Mouse (Mus musculus): ENCODE measurements around the gene Stra6l. TPM values are rescaled to one million over a fixed set of nuclear protein-coding genes. Genes with fewer than 3 reads are reported as not detected.

The Stra6l gene
- polyA plus RNA-seq, 1 experiment from 2014 or later = 0.05 TPM

DNA sequence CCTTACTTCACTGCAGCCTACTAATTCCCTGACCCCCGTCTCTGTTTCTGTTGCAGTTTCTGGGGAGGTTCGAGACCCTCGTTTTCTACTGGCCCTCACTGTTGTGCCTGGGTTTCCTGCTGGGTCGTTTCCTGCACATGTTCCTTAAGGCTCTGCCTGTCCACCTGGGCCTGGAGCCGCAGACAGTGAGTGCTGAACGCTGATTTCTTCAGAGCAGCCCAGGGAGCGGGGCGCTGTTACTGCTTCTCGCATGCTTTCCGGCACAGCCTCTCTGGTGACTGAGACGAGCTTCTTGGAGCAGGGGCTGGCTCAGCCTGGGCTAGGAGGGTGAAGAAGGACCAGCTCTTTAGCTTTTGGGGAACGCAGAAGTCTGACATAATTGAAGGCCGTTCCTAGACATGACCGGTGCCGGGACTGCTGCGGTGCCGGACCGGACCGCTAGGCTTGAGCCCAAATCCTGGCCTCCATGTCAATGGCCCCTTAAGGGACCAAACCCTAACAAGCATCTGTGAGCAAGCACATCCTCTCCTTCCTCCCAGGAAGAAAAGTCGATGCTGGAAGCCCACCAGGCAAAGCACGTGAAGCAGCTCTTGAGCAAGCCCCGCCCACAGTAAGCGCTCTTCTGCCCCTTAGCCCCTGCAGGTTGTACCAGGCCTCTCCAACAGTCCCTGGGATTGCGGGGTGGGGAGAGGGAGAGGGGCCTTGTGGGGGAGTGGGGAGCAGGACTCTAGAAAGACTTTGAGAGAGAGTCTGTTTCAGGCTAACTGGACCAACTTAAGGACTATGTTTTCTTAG lies 20.8 kb downstream of the Stra6l start:
- Histone ChIP-seq H3K27me3 (ENCODE audit: control insufficient read depth, insufficient read depth, low read length) (no peaks in the 10 kb centered on the region), H3K4me2 (replicated peaks; ENCODE audit: low read depth) (peak overlapping the region; percentile 4; the same call in 1 of the 2 replicates), H3K36me3 (ENCODE audit: control insufficient read depth, insufficient read depth, low read length) (no peaks in the 10 kb centered on the region), H3K9me3 (ENCODE audit: control insufficient read depth, low read length) (no peaks in the 10 kb centered on the region), H3K4me3 (ENCODE audit: low read depth, low read length) (no peak overlapping the region), H3K9ac (ENCODE audit: low read length) (peak overlapping the region; percentile 13; the same call in 1 of the 2 replicates), H3K4me1 (replicated peaks; ENCODE audit: control insufficient read depth, insufficient read depth) (0 out of 2 replicates have a peak, but pooled peaks cover 3% of the 10 kb centered on the region), H3K27ac (replicated peaks) (no peak overlapping the region)
- DNase-seq (ENCODE audit: low spot score) = no peak
- no peak for ATAC-seq (ENCODE audit: low FRiP score, low TSS enrichment)
- TF ChIP-seq EP300 (optimal IDR thresholded peaks at IDR 0.05) (no peak), CTCF (IDR thresholded peaks at IDR 0.05; ENCODE audit: low read depth) (no peak)
- 36% methylated on average over 24 of the region's 24 CpGs for WGBS

GRCm38 (mm10) chr4:45872147-45872546 lies 23.7 kb downstream of the Stra6l start:
- Histone ChIP-seq H3K9ac (ENCODE audit: low read length) (no peak overlapping the region), H3K27ac (replicated peaks) (no peak overlapping the region), H3K36me3 (ENCODE audit: control insufficient read depth, insufficient read depth, low read length) (no peaks in the 10 kb centered on the region), H3K27me3 (ENCODE audit: control insufficient read depth, insufficient read depth, low read length) (no peaks in the 10 kb centered on the region), H3K9me3 (ENCODE audit: control insufficient read depth, low read length) (no peaks in the 10 kb centered on the region), H3K4me1 (replicated peaks; ENCODE audit: control insufficient read depth, insufficient read depth) (0 out of 2 replicates have a peak, but pooled peaks cover 3% of the 10 kb centered on the region), H3K4me3 (ENCODE audit: low read depth, low read length) (no peak overlapping the region), H3K4me2 (replicated peaks; ENCODE audit: low read depth) (no peak overlapping the region)
- no peak for TF ChIP-seq CTCF (IDR thresholded peaks at IDR 0.05; ENCODE audit: low read depth)
- no peak for TF ChIP-seq EP300 (optimal IDR thresholded peaks at IDR 0.05)
- WGBS = 71% methylated on average over 1 of the region's 2 CpGs
- DNase-seq (ENCODE audit: low spot score) (no peak), ATAC-seq (ENCODE audit: low FRiP score, low TSS enrichment) (no peak)

DNA sequence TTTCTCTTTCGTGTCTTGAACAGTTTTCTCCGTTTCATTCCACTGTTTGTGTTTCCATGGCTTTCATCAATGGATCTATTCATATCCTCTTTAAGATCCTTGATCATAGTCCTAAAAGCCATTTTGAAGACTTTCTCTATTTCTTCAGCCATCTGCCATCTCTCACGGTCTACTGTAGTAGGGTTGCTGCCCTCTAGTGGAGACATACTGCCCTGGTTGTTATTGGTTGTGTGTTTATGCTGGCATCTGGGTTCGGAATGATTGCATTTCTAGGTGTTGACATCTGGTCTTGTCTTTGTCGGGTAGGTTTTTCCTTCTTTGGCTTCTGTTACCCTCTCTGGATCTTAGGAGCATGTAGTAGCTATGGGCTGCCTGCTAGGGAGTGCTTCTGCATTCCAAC lies 30.5 kb downstream of the Stra6l start:
- DNase-seq (ENCODE audit: low spot score) = peak; percentile 31
- Histone ChIP-seq H3K4me1 (replicated peaks; ENCODE audit: control insufficient read depth, insufficient read depth) (no peaks in the 10 kb centered on the region), H3K4me2 (replicated peaks; ENCODE audit: low read depth) (no peak overlapping the region), H3K9me3 (ENCODE audit: control insufficient read depth, low read length) (no peaks in the 10 kb centered on the region), H3K27me3 (ENCODE audit: control insufficient read depth, insufficient read depth, low read length) (no peaks in the 10 kb centered on the region), H3K4me3 (ENCODE audit: low read depth, low read length) (no peak overlapping the region), H3K27ac (replicated peaks) (no peak overlapping the region), H3K36me3 (ENCODE audit: control insufficient read depth, insufficient read depth, low read length) (no peaks in the 10 kb centered on the region), H3K9ac (ENCODE audit: low read length) (no peak overlapping the region)
- WGBS = 40% methylated on average over 5 of the region's 5 CpGs
- ATAC-seq (ENCODE audit: low FRiP score, low TSS enrichment) = no peak
- TF ChIP-seq CTCF (IDR thresholded peaks at IDR 0.05; ENCODE audit: low read depth) (peak; percentile 78), EP300 (optimal IDR thresholded peaks at IDR 0.05) (no peak)

- Histone ChIP-seq H3K36me3 (ENCODE audit: control insufficient read depth, insufficient read depth, low read length) (no peaks in the 10 kb centered on the region), H3K4me3 (ENCODE audit: low read depth, low read length) (no peak overlapping the region), H3K9ac (ENCODE audit: low read length) (no peak overlapping the region), H3K27ac (replicated peaks) (no peak overlapping the region), H3K4me1 (replicated peaks; ENCODE audit: control insufficient read depth, insufficient read depth) (no peaks in the 10 kb centered on the region), H3K4me2 (replicated peaks; ENCODE audit: low read depth) (no peak overlapping the region), H3K9me3 (ENCODE audit: control insufficient read depth, low read length) (no peaks in the 10 kb centered on the region), H3K27me3 (ENCODE audit: control insufficient read depth, insufficient read depth, low read length) (no peaks in the 10 kb centered on the region)
- ATAC-seq (ENCODE audit: low FRiP score, low TSS enrichment) = no peak
- 84% methylated on average over 9 of the region's 9 CpGs for WGBS
- DNase-seq (ENCODE audit: low spot score) = no peak
- TF ChIP-seq EP300 (optimal IDR thresholded peaks at IDR 0.05) (no peak), CTCF (IDR thresholded peaks at IDR 0.05; ENCODE audit: low read depth) (no peak)
These were observed 34.1 kb downstream of the Stra6l start for GRCm38 (mm10) chr4:45882521-45882920.

- Histone ChIP-seq H3K4me1 (replicated peaks; ENCODE audit: control insufficient read depth, insufficient read depth) (no peaks in the 10 kb centered on the region), H3K4me2 (replicated peaks; ENCODE audit: low read depth) (no peak overlapping the region), H3K4me3 (ENCODE audit: low read depth, low read length) (no peak overlapping the region), H3K27me3 (ENCODE audit: control insufficient read depth, insufficient read depth, low read length) (no peaks in the 10 kb centered on the region), H3K9me3 (ENCODE audit: control insufficient read depth, low read length) (no peaks in the 10 kb centered on the region), H3K9ac (ENCODE audit: low read length) (no peak overlapping the region), H3K27ac (replicated peaks) (no peak overlapping the region), H3K36me3 (ENCODE audit: control insufficient read depth, insufficient read depth, low read length) (no peaks in the 10 kb centered on the region)
- no peak for DNase-seq (ENCODE audit: low spot score)
- TF ChIP-seq EP300 (optimal IDR thresholded peaks at IDR 0.05) (no peak), CTCF (IDR thresholded peaks at IDR 0.05; ENCODE audit: low read depth) (no peak)
- no peak for ATAC-seq (ENCODE audit: low FRiP score, low TSS enrichment)
- 89% methylated on average over 16 of the region's 16 CpGs for WGBS
These were observed 34.8 kb downstream of the Stra6l start for GRCm38 (mm10) chr4:45883250-45883649.

DNA sequence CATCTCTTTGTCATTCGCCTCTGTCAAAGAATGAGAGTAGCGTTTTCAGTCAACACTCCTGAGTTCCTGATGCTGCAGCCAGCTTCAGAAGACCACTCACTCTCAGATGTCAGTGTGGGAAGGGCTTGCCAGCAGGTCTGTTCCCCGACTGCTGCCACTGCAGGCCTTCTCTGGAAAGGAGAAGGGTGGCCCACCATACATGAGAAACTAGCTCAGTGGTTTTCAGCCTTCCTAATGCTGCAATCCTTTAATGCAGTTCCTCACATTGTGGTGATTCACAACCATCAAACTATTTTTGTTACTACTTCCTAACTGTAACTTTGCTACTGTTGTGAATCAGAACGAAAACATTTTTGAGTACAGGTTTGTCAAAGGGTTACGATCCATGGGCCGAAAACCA lies 41.0 kb downstream of the Stra6l start:
- no peak overlapping the region for H3K9ac ChIP-seq (ENCODE audit: low read length)
- no peak for ATAC-seq (ENCODE audit: low FRiP score, low TSS enrichment)
- 74% methylated on average over 6 of the region's 6 CpGs for WGBS

More for the DNA sequence above, 41.0 kb downstream of the Stra6l start:
- Histone ChIP-seq H3K27ac (replicated peaks) (no peak overlapping the region), H3K4me3 (ENCODE audit: low read depth, low read length) (no peak overlapping the region), H3K36me3 (ENCODE audit: control insufficient read depth, insufficient read depth, low read length) (no peaks in the 10 kb centered on the region), H3K4me2 (replicated peaks; ENCODE audit: low read depth) (no peak overlapping the region), H3K27me3 (ENCODE audit: control insufficient read depth, insufficient read depth, low read length) (no peaks in the 10 kb centered on the region), H3K4me1 (replicated peaks; ENCODE audit: control insufficient read depth, insufficient read depth) (no peaks in the 10 kb centered on the region), H3K9me3 (ENCODE audit: control insufficient read depth, low read length) (no peaks in the 10 kb centered on the region)
- TF ChIP-seq EP300 (optimal IDR thresholded peaks at IDR 0.05) (no peak), CTCF (IDR thresholded peaks at IDR 0.05; ENCODE audit: low read depth) (no peak)
- DNase-seq (ENCODE audit: low spot score) = no peak
